Mouse (Mus musculus): ENCODE results near the gene Adamtsl1.

Adamtsl1 gene

GRCm38 (mm10) chr4:85672290-85672689 is 158.3 kb downstream of the Adamtsl1 start:
- DNase-seq (ENCODE audit: low spot score) = no peak

- no peak for DNase-seq (ENCODE audit: low spot score)
Measured at GRCm38 (mm10) chr4:85677621-85678020, 163.6 kb downstream of the Adamtsl1 start.

GRCm38 (mm10) chr4:85686160-85686559 is 172.2 kb downstream of the Adamtsl1 start:
- no peak for DNase-seq (ENCODE audit: low spot score)

GRCm38 (mm10) chr4:85695237-85695636 is 181.3 kb downstream of the Adamtsl1 start:
- DNase-seq (ENCODE audit: low spot score) = no peak

- no peak for DNase-seq (ENCODE audit: low spot score)
Measured at GRCm38 (mm10) chr4:85707352-85708057, 193.5 kb downstream of the Adamtsl1 start.

- DNase-seq (ENCODE audit: low spot score) = no peak
Measured at GRCm38 (mm10) chr4:85709636-85710035, 195.7 kb downstream of the Adamtsl1 start.

- no peak for DNase-seq (ENCODE audit: low spot score)
Measured at GRCm38 (mm10) chr4:85724999-85725398, 211.0 kb downstream of the Adamtsl1 start.

- DNase-seq (ENCODE audit: low spot score) = no peak
Measured at GRCm38 (mm10) chr4:85727731-85728130, 213.8 kb downstream of the Adamtsl1 start.

- DNase-seq (ENCODE audit: low spot score) = no peak
Measured at GRCm38 (mm10) chr4:85728416-85728815, 214.4 kb downstream of the Adamtsl1 start.

GRCm38 (mm10) chr4:85740478-85740877 is 226.5 kb downstream of the Adamtsl1 start:
- DNase-seq (ENCODE audit: low spot score) = no peak

GRCm38 (mm10) chr4:85741825-85742391 is 227.9 kb downstream of the Adamtsl1 start:
- DNase-seq (ENCODE audit: low spot score) = no peak

- DNase-seq (ENCODE audit: low spot score) = no peak
Measured at GRCm38 (mm10) chr4:85743427-85743826, 229.5 kb downstream of the Adamtsl1 start.

- no peak for DNase-seq (ENCODE audit: low spot score)
Measured at GRCm38 (mm10) chr4:85762684-85763083, 248.7 kb downstream of the Adamtsl1 start.

- no peak for DNase-seq (ENCODE audit: low spot score)
Measured at GRCm38 (mm10) chr4:85763161-85764014, 249.4 kb downstream of the Adamtsl1 start.

GRCm38 (mm10) chr4:85764015-85764450 is 250.1 kb downstream of the Adamtsl1 start:
- DNase-seq (ENCODE audit: low spot score) = no peak

GRCm38 (mm10) chr4:85764476-85764875 is 250.5 kb downstream of the Adamtsl1 start:
- DNase-seq (ENCODE audit: low spot score) = no peak

GRCm38 (mm10) chr4:85767666-85768065 is 253.7 kb downstream of the Adamtsl1 start:
- DNase-seq (ENCODE audit: low spot score) = no peak

GRCm38 (mm10) chr4:85768107-85768506 is 254.1 kb downstream of the Adamtsl1 start:
- no peak for DNase-seq (ENCODE audit: low spot score)

GRCm38 (mm10) chr4:85782511-85782910 is 268.5 kb downstream of the Adamtsl1 start:
- DNase-seq (ENCODE audit: low spot score) = no peak

GRCm38 (mm10) chr4:85783768-85784379 is 269.9 kb downstream of the Adamtsl1 start:
- DNase-seq (ENCODE audit: low spot score) = no peak

GRCm38 (mm10) chr4:85784428-85784827 is 270.5 kb downstream of the Adamtsl1 start:
- no peak for DNase-seq (ENCODE audit: low spot score)

- no peak for DNase-seq (ENCODE audit: low spot score)
Measured at GRCm38 (mm10) chr4:85790226-85790625, 276.3 kb downstream of the Adamtsl1 start.
